Mouse (Mus musculus): ENCODE data around the gene Cox14. TPM values are rescaled to one million over a fixed set of nuclear protein-coding genes. Genes with fewer than 3 reads are reported as not detected.
A peak's percentile ranks its signal among the peaks of the same experiment; 100 is the strongest.

Gene Cox14
- polyA plus RNA-seq, 1 experiment from 2014 or later: 162 TPM

GRCm38 (mm10) chr15:99731167-99731566, 5.7 kb downstream of the Cox14 start:
- Histone ChIP-seq H3K9ac (no peak overlapping the region), H3K27ac (no peak overlapping the region), H3K4me3 (no peak overlapping the region), H3K4me2 (no peak overlapping the region), H3K4me1 (peaks cover 4% of the 10 kb centered on the region), H3K36me3 (peaks cover 68% of the 10 kb centered on the region), H3K9me3 (no peaks in the 10 kb centered on the region), H3K27me3 (no peaks in the 10 kb centered on the region)
- WGBS: 94% methylated on average over 2 of the region's 2 CpGs
- ATAC-seq (ENCODE audit: insufficient number of reproducible peaks, low FRiP score, low TSS enrichment, low read depth): no peak

DNA sequence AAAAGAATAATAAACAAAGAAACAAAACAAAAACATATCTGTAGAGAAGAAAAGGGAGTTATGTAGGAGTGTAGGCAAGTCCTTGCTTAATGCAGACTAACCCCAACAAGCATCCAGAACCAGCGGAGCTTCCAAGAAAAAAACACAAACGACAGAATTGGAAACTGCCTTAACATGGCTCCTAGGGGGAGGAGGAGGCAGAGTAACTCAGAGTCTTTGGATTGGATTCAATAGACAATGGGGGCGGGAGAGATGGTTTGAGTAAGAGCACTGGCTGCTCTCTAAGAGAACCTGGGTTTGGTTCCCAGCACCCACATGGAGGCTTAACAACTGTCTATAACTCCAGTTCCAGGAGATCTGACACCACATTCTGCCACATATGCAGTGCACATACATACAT, 6.3 kb downstream of the Cox14 start:
- 90% methylated on average over 3 of the region's 3 CpGs for WGBS
- H3K4me2 ChIP-seq: no peak overlapping the region
- H3K27me3 ChIP-seq: no peaks in the 10 kb centered on the region
- H3K36me3 ChIP-seq: peaks cover 73% of the 10 kb centered on the region
- H3K4me3 ChIP-seq: no peak overlapping the region
- H3K4me1 ChIP-seq: peaks cover under 1% of the 10 kb centered on the region; the same call in 1 of the 2 replicates
- H3K9ac ChIP-seq: no peak overlapping the region
- ATAC-seq (ENCODE audit: insufficient number of reproducible peaks, low FRiP score, low TSS enrichment, low read depth): no peak
- no peaks in the 10 kb centered on the region for H3K9me3 ChIP-seq
- H3K27ac ChIP-seq: no peak overlapping the region

DNA sequence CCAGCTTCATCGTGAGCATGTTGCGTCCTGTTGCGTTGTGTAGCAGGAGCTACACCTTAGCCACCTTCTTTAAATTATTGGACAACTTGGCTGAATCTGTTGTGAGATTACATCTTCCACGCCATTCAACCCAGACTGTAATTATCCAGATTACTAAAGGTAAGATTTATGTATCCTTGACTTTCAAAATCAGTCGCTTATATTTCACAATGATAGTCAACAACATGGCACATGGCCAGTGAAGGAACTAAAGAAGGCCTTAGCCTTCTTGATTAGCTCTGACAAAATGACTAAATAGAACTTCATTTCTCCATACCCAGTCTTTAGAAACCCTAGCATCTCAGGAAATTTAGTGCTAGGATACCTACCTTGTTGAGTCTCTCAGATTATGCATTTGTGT, 7.8 kb downstream of the Cox14 start:
- WGBS: 79% methylated on average over 5 of the region's 5 CpGs
- Histone ChIP-seq H3K9me3 (no peaks in the 10 kb centered on the region), H3K36me3 (peaks cover 77% of the 10 kb centered on the region)

DNA sequence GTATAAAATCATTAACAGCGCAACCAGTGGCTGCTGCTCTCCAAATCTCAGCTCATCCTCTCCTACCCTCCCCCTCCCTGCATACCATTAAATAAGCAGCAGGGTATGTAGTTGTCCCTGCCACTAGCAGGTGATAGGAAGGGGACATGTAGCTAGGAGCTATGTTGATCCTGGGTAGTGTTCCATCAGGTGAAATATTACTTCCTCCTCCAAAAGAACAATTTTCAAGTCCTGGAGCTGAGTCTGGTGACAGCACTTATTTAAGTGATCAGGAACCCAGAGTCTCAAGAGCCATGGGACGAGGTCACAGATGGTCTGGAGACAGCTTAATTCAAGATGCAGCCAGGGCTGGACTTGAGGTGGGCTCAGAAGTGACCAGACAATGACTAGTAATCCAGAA, 10.2 kb downstream of the Cox14 start:
- Histone ChIP-seq H3K27me3 (no peaks in the 10 kb centered on the region), H3K4me1 (no peaks in the 10 kb centered on the region), H3K27ac (no peak overlapping the region), H3K9ac (no peak overlapping the region), H3K9me3 (no peaks in the 10 kb centered on the region), H3K36me3 (peaks cover 83% of the 10 kb centered on the region), H3K4me3 (no peak overlapping the region), H3K4me2 (no peak overlapping the region)
- ATAC-seq (ENCODE audit: insufficient number of reproducible peaks, low FRiP score, low TSS enrichment, low read depth): no peak
- 90% methylated on average over 2 of the region's 2 CpGs for WGBS

More for the DNA sequence above, 7.8 kb downstream of the Cox14 start:
- H3K4me3 ChIP-seq: no peak overlapping the region
- no peaks in the 10 kb centered on the region for H3K27me3 ChIP-seq
- H3K4me2 ChIP-seq: no peak overlapping the region
- H3K4me1 ChIP-seq: no peaks in the 10 kb centered on the region
- H3K9ac ChIP-seq: no peak overlapping the region
- no peak for ATAC-seq (ENCODE audit: insufficient number of reproducible peaks, low FRiP score, low TSS enrichment, low read depth)
- H3K27ac ChIP-seq: no peak overlapping the region

GRCm38 (mm10) chr15:99736675-99737074, 11.3 kb downstream of the Cox14 start:
- no peak overlapping the region for H3K27ac ChIP-seq
- no peaks in the 10 kb centered on the region for H3K27me3 ChIP-seq
- no peak overlapping the region for H3K9ac ChIP-seq
- WGBS: 89% methylated on average over 11 of the region's 11 CpGs
- no peaks in the 10 kb centered on the region for H3K4me1 ChIP-seq
- H3K4me2 ChIP-seq: no peak overlapping the region
- no peak overlapping the region for H3K4me3 ChIP-seq
- no peaks in the 10 kb centered on the region for H3K9me3 ChIP-seq
- H3K36me3 ChIP-seq: peaks cover 88% of the 10 kb centered on the region
- no peak for ATAC-seq (ENCODE audit: insufficient number of reproducible peaks, low FRiP score, low TSS enrichment, low read depth)

DNA sequence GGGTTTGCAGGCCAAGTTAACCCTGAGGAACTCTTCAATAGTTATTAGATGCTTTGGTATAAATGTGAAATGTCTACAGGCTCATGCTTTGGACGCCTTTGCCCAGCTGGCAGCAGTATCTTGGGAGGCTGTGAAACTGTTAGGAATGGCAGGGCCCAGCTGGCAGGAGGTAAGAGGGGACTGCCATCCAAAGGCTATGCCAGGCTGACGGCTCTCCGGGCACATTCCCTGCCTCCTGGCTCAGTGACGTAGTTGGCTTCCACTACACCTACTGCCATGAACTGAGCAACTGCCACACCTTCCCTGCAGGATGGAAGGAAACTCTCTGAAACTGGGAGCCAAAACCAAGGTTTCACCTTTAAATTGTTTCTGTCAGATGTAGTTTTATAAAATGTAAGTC, 14.8 kb downstream of the Cox14 start:
- Histone ChIP-seq H3K27ac (no peak overlapping the region), H3K9me3 (no peaks in the 10 kb centered on the region), H3K9ac (no peak overlapping the region), H3K4me1 (no peaks in the 10 kb centered on the region), H3K36me3 (peaks cover 93% of the 10 kb centered on the region), H3K27me3 (no peaks in the 10 kb centered on the region), H3K4me3 (no peak overlapping the region), H3K4me2 (no peak overlapping the region)
- no peak for ATAC-seq (ENCODE audit: insufficient number of reproducible peaks, low FRiP score, low TSS enrichment, low read depth)
- WGBS: 93% methylated on average over 4 of the region's 4 CpGs

DNA sequence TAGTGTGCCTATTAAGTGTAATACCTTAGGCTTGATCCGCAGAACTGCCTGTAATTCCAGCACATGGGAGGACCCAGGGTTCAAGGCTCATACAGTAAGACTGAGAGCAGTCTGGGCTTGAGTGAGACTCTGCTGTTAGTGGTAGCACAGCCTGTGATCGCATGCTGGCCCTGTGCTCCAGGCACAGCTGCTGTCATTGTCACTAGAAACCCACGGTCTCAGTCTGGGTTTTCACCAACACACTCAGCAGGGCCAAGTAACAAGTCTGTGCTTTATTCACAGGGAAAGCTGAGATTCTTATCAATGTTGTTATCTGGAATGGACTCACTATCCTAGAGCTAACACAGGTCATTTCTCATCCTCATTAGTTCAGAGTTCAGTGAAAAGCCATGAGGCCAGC, 28.8 kb downstream of the Cox14 start:
- H3K27me3 ChIP-seq: no peaks in the 10 kb centered on the region
- no peak for ATAC-seq (ENCODE audit: insufficient number of reproducible peaks, low FRiP score, low TSS enrichment, low read depth)
- H3K27ac ChIP-seq: no peak overlapping the region
- H3K4me3 ChIP-seq: no peak overlapping the region
- whole genome bisulfite sequencing: 71% methylated on average over 3 of the region's 3 CpGs
- no peaks in the 10 kb centered on the region for H3K9me3 ChIP-seq
- H3K9ac ChIP-seq: no peak overlapping the region
- peaks cover 3% of the 10 kb centered on the region; the same call in 1 of the 2 replicates for H3K4me1 ChIP-seq
- H3K36me3 ChIP-seq: peaks cover 8% of the 10 kb centered on the region; the same call in 1 of the 2 replicates
- no peak overlapping the region for H3K4me2 ChIP-seq

GRCm38 (mm10) chr15:99767467-99767866, 42.0 kb downstream of the Cox14 start:
- H3K27me3 ChIP-seq: no peaks in the 10 kb centered on the region
- H3K4me1 ChIP-seq: peaks cover 6% of the 10 kb centered on the region; the same call in 1 of the 2 replicates
- WGBS: 88% methylated on average over 4 of the region's 4 CpGs
- ATAC-seq (ENCODE audit: insufficient number of reproducible peaks, low FRiP score, low TSS enrichment, low read depth): no peak
- no peaks in the 10 kb centered on the region for H3K9me3 ChIP-seq
- peaks cover 9% of the 10 kb centered on the region; the same call in 1 of the 2 replicates for H3K36me3 ChIP-seq
- no peak overlapping the region for H3K4me2 ChIP-seq
- H3K4me3 ChIP-seq: no peak overlapping the region
- no peak overlapping the region for H3K9ac ChIP-seq
- no peak overlapping the region for H3K27ac ChIP-seq

- Histone ChIP-seq H3K9me3 (no peaks in the 10 kb centered on the region), H3K4me3 (no peak overlapping the region), H3K4me1 (peaks cover 8% of the 10 kb centered on the region; the same call in 1 of the 2 replicates), H3K27me3 (no peaks in the 10 kb centered on the region), H3K9ac (no peak overlapping the region), H3K4me2 (no peak overlapping the region), H3K27ac (no peak overlapping the region), H3K36me3 (peaks cover 9% of the 10 kb centered on the region; the same call in 1 of the 2 replicates)
- ATAC-seq (ENCODE audit: insufficient number of reproducible peaks, low FRiP score, low TSS enrichment, low read depth): no peak
- 84% methylated on average over 1 of the region's 1 CpGs for WGBS
These were observed 43.3 kb downstream of the Cox14 start for GRCm38 (mm10) chr15:99768761-99769160.

GRCm38 (mm10) chr15:99771004-99771500, 45.6 kb downstream of the Cox14 start:
- peak overlapping the region; percentile 78 for H3K4me3 ChIP-seq
- H3K9ac ChIP-seq: peak overlapping the region; percentile 74
- peak overlapping the region; percentile 95 for H3K27ac ChIP-seq
- no peaks in the 10 kb centered on the region for H3K9me3 ChIP-seq
- ATAC-seq (ENCODE audit: insufficient number of reproducible peaks, low FRiP score, low TSS enrichment, low read depth): no peak
- H3K4me2 ChIP-seq: peak overlapping the region; percentile 72
- H3K27me3 ChIP-seq: no peaks in the 10 kb centered on the region
- 0 out of 2 replicates have a peak, but pooled peaks cover 4% of the 10 kb centered on the region for H3K36me3 ChIP-seq
- WGBS: 18% methylated on average over 5 of the region's 5 CpGs
- H3K4me1 ChIP-seq: peaks cover 8% of the 10 kb centered on the region; the same call in 1 of the 2 replicates

DNA sequence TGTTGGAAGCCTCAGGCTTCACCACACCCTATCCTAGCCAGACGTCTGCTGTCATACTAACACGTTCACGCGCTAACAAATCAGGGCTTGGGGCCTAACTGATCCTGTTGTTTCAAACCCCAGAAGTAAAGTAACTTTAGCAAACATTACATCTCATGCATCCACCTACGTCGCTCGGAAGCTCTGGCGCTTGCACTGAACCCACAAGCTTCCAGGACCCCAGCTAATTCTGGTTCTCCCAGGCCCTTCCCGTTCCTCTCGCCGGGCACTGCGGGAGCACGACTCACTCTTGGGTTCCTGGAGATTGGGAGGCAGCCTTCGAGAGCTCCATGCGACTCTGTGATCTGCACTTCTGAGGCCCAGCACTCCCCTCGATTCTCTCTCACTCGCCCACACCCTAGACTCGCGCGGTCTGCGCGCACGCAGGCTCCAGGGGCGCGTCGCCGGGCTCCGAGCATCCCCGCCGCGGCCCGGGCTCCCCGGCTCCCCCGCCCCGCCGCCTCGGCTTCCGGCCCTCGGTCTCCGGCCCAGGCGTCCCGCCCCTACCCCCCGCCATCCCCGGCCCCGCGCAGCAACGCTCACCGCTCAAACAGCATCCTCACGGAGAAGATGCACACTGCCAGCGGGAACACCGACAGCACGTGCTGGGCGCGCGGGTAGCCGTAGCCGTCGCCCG, 46.3 kb downstream of the Cox14 start:
- H3K27me3 ChIP-seq: no peaks in the 10 kb centered on the region
- peak overlapping the region; percentile 78 for H3K4me3 ChIP-seq
- H3K4me2 ChIP-seq: peak overlapping the region; percentile 72
- H3K9me3 ChIP-seq: no peaks in the 10 kb centered on the region
- H3K27ac ChIP-seq: peak overlapping the region; percentile 95
- 0 out of 2 replicates have a peak, but pooled peaks cover 3% of the 10 kb centered on the region for H3K36me3 ChIP-seq
- ATAC-seq (ENCODE audit: insufficient number of reproducible peaks, low FRiP score, low TSS enrichment, low read depth): peak; percentile 49
- under 1% methylated on average over 53 of the region's 59 CpGs for WGBS
- peaks cover 8% of the 10 kb centered on the region; the same call in 1 of the 2 replicates for H3K4me1 ChIP-seq
- peak overlapping the region; percentile 74 for H3K9ac ChIP-seq

- Histone ChIP-seq H3K27ac (peak overlapping the region; percentile 95), H3K27me3 (no peaks in the 10 kb centered on the region), H3K4me2 (peak overlapping the region; percentile 72), H3K4me3 (peak overlapping the region; percentile 78), H3K9ac (peak overlapping the region; percentile 74), H3K4me1 (peaks cover 8% of the 10 kb centered on the region; the same call in 1 of the 2 replicates), H3K9me3 (no peaks in the 10 kb centered on the region), H3K36me3 (no peaks in the 10 kb centered on the region)
- peak; percentile 92 for ATAC-seq (ENCODE audit: insufficient number of reproducible peaks, low FRiP score, low TSS enrichment, low read depth)
- WGBS: under 1% methylated on average over 41 of the region's 41 CpGs
These were observed 47.0 kb downstream of the Cox14 start for GRCm38 (mm10) chr15:99772277-99772880.

Data from limb, embryonic 15.5 days (tissue).